Comparison of ENCODE assay signal across 14 mouse cellular contexts in the genomic region with DNA sequence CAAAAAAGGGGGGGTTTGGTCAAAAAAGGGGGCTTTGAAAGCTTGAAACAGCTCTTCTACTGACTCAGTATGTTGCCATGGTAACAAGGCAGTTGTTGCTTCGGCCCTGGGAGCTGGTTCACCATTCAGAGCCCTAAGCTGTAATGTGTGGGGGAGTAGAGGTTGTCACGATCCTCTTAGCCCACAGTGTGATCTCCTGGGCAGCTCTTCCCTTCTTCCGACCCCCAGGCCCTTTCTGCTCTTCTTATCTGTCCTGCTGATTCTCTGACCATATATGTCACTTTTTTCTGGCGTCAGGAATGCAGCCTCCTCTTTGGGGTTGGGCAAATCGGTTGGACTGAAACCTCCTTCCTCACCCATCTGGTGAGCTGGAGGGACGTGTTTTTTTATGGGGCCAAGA. TPM values are rescaled to one million over a fixed set of nuclear protein-coding genes. Genes with fewer than 3 reads are reported as not detected.
DNase-seq lines count a peak whose midpoint lies in the region; ATAC-seq and TF ChIP-seq lines count a peak whose summit lies in the region.
"Had no signal": no experiment of that assay in that cellular context is flagged by ENCODE, and none has a peak within 500 bp of the region (broad histone marks: within the 10 kb centered on the region; RNA-seq: fewer than 3 reads in every experiment).

No protein-coding gene starts in this region.

- TF ChIP-seq POLR2A in olfactory bulb, adult 2 months (IDR thresholded peaks at IDR 0.05; ENCODE audit: insufficient read depth, low read depth, low read length) = no peak

- no peak for TF ChIP-seq CTCF in olfactory bulb, adult 2 months (IDR thresholded peaks at IDR 0.05; ENCODE audit: insufficient read depth, low read depth, low read length)

- H3K4me1 ChIP-seq in heart, embryonic 15.5 days (replicated peaks) = peaks cover 73% of the 10 kb centered on the region
- peaks cover 65% of the 10 kb centered on the region for H3K4me1 ChIP-seq in megakaryocyte, embryonic 14.5 days
- peaks cover 32% of the 10 kb centered on the region for H3K4me1 ChIP-seq in olfactory bulb, adult 2 months (ENCODE audit: control insufficient read depth, insufficient read depth, low read length)

- no peak overlapping the region for H3K4me2 ChIP-seq in heart, embryonic 15.5 days
- H3K4me2 ChIP-seq: limb, embryonic 12.5 days; neural tube, embryonic 12.5 days had no signal

- H3K9ac ChIP-seq in heart, embryonic 15.5 days = 0 out of 2 replicates have a peak overlapping the region, but pooled peaks have one; percentile 16
- H3K9ac ChIP-seq: limb, embryonic 12.5 days; neural tube, embryonic 12.5 days had no signal

- H3K4me3 ChIP-seq in heart, embryonic 15.5 days = no peak overlapping the region
- peak overlapping the region; percentile 28 for H3K4me3 ChIP-seq in megakaryocyte, embryonic 14.5 days (replicated peaks)
- H3K4me3 ChIP-seq in olfactory bulb, adult 2 months (ENCODE audit: insufficient read depth, low read depth, low read length) = peak overlapping the region; percentile 16; the same call in 1 of the 2 replicates
- H3K4me3 ChIP-seq: limb, embryonic 12.5 days; neural tube, embryonic 12.5 days had no signal

- no peak for DNase-seq in heart, adult 9 months (ENCODE audit: low spot score in 2 of 2)
- DNase-seq in embryo, embryonic 10.5 days (ENCODE audit: low spot score) = peak; percentile 15
- DNase-seq in cerebellum, postnatal 36 days = no peak
- DNase-seq: adrenal gland, postnatal 10 days; cerebellum, adult 18-20 months; kidney, adult 18-20 months; lung, postnatal 36 days; thymus, postnatal 25 days had no signal

- ATAC-seq in heart, embryonic 15.5 days (replicated peaks; ENCODE audit: insufficient number of reproducible peaks, insufficient read depth, low FRiP score, low read depth) = no peak
- no peak for ATAC-seq in megakaryocyte, adult 5-6 weeks (ENCODE audit: poor library complexity, severe bottlenecking)

- WGBS in heart, embryonic 15.5 days = 23% methylated on average over 6 of the region's 6 CpGs
- WGBS in olfactory bulb, adult 2 months = 19% methylated on average over 6 of the region's 6 CpGs

- peak overlapping the region; percentile 63 for H3K27ac ChIP-seq in heart, embryonic 15.5 days
- H3K27ac ChIP-seq in olfactory bulb, adult 2 months (ENCODE audit: insufficient read depth, low read depth, low read length) = peak overlapping the region; percentile 80
- H3K27ac ChIP-seq: limb, embryonic 12.5 days; neural tube, embryonic 12.5 days had no signal

- no peaks in the 10 kb centered on the region for H3K27me3 ChIP-seq in heart, embryonic 15.5 days
- H3K27me3 ChIP-seq in megakaryocyte, embryonic 14.5 days (replicated peaks) = no peaks in the 10 kb centered on the region
- H3K27me3 ChIP-seq: limb, embryonic 12.5 days; neural tube, embryonic 12.5 days had no signal

- no peaks in the 10 kb centered on the region for H3K9me3 ChIP-seq in heart, embryonic 15.5 days (replicated peaks)
- no peaks in the 10 kb centered on the region for H3K9me3 ChIP-seq in megakaryocyte, embryonic 14.5 days
- H3K9me3 ChIP-seq: limb, embryonic 12.5 days; neural tube, embryonic 12.5 days had no signal

- H3K36me3 ChIP-seq in heart, embryonic 15.5 days = peaks cover 31% of the 10 kb centered on the region; the same call in 1 of the 2 replicates
- peaks cover 65% of the 10 kb centered on the region for H3K36me3 ChIP-seq in megakaryocyte, embryonic 14.5 days (replicated peaks; ENCODE audit: low read length)

RNA-seq across cellular contexts. Expression of a gene that starts 3.2 kb away (rescaled TPM):
- polyA plus RNA-seq in heart, embryonic 15.5 days (2015; fragmentation: Nextera tagmentation; extraction: Ambion mirVana) = 105 and 129 TPM in 2 replicates
- 43.0 and 56.1 TPM in 2 replicates for polyA plus RNA-seq in megakaryocyte, embryonic 14.5 days (2012; ENCODE audit: insufficient read depth, low replicate concordance)
- 92.0 and 93.7 TPM in 2 replicates for total RNA-seq in megakaryocyte, adult 5-6 weeks (2015)
- 78.5 and 86.1 TPM in 2 replicates for total RNA-seq in megakaryocyte, adult 5-6 weeks (2017)
- 160 TPM in 1 of 2 replicates, not detected in the other for polyA plus RNA-seq in olfactory bulb, adult 2 months (2012; ENCODE audit: insufficient read depth, insufficient read length, low replicate concordance, missing spikeins)

RNA-seq across cellular contexts. Expression of a gene that starts 3.3 kb away (rescaled TPM):
- polyA plus RNA-seq in heart, embryonic 15.5 days (2015; fragmentation: Nextera tagmentation; extraction: Ambion mirVana) = 6.6 and 7.6 TPM in 2 replicates
- polyA plus RNA-seq in megakaryocyte, embryonic 14.5 days (2012; ENCODE audit: insufficient read depth, low replicate concordance) = 9.6 and 13.9 TPM in 2 replicates
- total RNA-seq in megakaryocyte, adult 5-6 weeks (2015) = 3.6 and 5.1 TPM in 2 replicates
- 7.1 and 13.8 TPM in 2 replicates for total RNA-seq in megakaryocyte, adult 5-6 weeks (2017)
- polyA plus RNA-seq in olfactory bulb, adult 2 months (2012; ENCODE audit: insufficient read depth, insufficient read length, low replicate concordance, missing spikeins) = not detected in 2 replicates

RNA-seq across cellular contexts. Expression of a gene that starts 16.6 kb away (rescaled TPM):
- 0.31 and 2.9 TPM in 2 replicates for polyA plus RNA-seq in heart, embryonic 15.5 days (2015; fragmentation: Nextera tagmentation; extraction: Ambion mirVana)
- polyA plus RNA-seq in megakaryocyte, embryonic 14.5 days (2012; ENCODE audit: insufficient read depth, low replicate concordance) = not detected in 2 replicates
- total RNA-seq in megakaryocyte, adult 5-6 weeks (2015) = not detected in 2 replicates
- total RNA-seq in megakaryocyte, adult 5-6 weeks (2017) = not detected in 2 replicates
- not detected in 2 replicates for polyA plus RNA-seq in olfactory bulb, adult 2 months (2012; ENCODE audit: insufficient read depth, insufficient read length, low replicate concordance, missing spikeins)

RNA-seq across cellular contexts. Expression of a gene that starts 57.5 kb away (rescaled TPM):
- 21.6 and 26.3 TPM in 2 replicates for polyA plus RNA-seq in heart, embryonic 15.5 days (2015; fragmentation: Nextera tagmentation; extraction: Ambion mirVana)
- polyA plus RNA-seq in megakaryocyte, embryonic 14.5 days (2012; ENCODE audit: insufficient read depth, low replicate concordance) = 23.7 and 69.4 TPM in 2 replicates
- total RNA-seq in megakaryocyte, adult 5-6 weeks (2015) = 22.9 and 25.0 TPM in 2 replicates
- total RNA-seq in megakaryocyte, adult 5-6 weeks (2017) = 7.6 and 7.8 TPM in 2 replicates
- polyA plus RNA-seq in olfactory bulb, adult 2 months (2012; ENCODE audit: insufficient read depth, insufficient read length, low replicate concordance, missing spikeins) = not detected in 2 replicates

RNA-seq across cellular contexts. Expression of a gene that starts 57.8 kb away (rescaled TPM):
- polyA plus RNA-seq in heart, embryonic 15.5 days (2015; fragmentation: Nextera tagmentation; extraction: Ambion mirVana) = 12.1 and 12.2 TPM in 2 replicates
- 0.44 and 0.82 TPM in 2 replicates for polyA plus RNA-seq in megakaryocyte, embryonic 14.5 days (2012; ENCODE audit: insufficient read depth, low replicate concordance)
- 2.6 and 5.8 TPM in 2 replicates for total RNA-seq in megakaryocyte, adult 5-6 weeks (2015)
- 7.7 and 9.3 TPM in 2 replicates for total RNA-seq in megakaryocyte, adult 5-6 weeks (2017)
- polyA plus RNA-seq in olfactory bulb, adult 2 months (2012; ENCODE audit: insufficient read depth, insufficient read length, low replicate concordance, missing spikeins) = not detected in 2 replicates
